Mouse (Mus musculus) CD4-positive naive resting alpha-beta T cell, adult 76 days (primary cell): ENCODE results near the gene Dguok. TPM values are rescaled to one million over a fixed set of nuclear protein-coding genes. Genes with fewer than 3 reads are reported as not detected.

Source experiments
- total RNA-seq: library from RNA; stranded (reverse); gene quantifications from one replicate; pipeline ENCODE4 v1.2.4, GENCODE M21; 2023

The Dguok gene
- 39.9 TPM for total RNA-seq

DNA sequence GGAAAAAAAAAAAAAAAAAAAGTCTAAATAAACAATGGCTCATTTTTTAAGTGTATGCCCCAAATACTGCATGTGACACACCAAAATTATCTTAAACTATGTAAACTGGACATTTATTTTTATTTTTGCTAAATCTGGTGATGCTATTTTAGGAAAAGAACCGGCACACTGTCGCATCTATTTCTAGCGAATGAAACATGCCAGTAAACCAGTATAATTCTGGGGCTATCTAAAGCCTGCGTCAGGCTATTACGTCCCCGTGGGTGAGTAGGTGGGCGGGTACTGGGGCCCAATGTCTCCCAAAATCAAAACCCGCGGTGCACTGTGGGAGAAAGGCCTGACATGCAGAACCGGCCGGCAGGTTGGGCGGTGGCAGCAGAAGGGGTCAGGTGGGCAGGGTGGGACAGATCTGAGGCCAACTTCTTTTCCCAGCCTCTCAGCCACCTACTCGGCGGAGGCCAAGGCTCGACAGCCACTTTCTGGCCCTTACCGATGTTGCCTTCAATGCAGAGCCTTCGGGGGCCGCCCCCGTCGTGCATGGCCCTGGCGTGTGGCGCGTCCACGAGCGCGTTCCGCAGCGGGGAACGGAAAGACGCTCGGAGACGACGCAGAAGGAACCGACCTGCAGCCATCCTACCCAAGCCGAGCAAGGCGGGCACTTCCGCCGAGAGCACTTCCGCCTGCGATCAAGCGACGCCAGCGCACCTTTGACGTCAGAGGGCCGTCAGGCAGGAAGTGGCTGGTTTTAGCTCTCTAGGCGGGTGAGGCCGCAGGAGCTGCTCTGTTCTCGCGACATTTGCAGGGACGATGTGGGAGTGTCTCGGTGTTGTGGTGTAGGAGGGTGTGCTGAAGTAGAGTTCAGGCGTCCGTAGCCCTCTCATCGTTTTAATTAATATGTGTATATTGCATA lies at the start of gene Dguok:
Gene Dguok, minus strand, starts transcription at position 712 of the 910 bp plus-strand sequence.

DNA sequence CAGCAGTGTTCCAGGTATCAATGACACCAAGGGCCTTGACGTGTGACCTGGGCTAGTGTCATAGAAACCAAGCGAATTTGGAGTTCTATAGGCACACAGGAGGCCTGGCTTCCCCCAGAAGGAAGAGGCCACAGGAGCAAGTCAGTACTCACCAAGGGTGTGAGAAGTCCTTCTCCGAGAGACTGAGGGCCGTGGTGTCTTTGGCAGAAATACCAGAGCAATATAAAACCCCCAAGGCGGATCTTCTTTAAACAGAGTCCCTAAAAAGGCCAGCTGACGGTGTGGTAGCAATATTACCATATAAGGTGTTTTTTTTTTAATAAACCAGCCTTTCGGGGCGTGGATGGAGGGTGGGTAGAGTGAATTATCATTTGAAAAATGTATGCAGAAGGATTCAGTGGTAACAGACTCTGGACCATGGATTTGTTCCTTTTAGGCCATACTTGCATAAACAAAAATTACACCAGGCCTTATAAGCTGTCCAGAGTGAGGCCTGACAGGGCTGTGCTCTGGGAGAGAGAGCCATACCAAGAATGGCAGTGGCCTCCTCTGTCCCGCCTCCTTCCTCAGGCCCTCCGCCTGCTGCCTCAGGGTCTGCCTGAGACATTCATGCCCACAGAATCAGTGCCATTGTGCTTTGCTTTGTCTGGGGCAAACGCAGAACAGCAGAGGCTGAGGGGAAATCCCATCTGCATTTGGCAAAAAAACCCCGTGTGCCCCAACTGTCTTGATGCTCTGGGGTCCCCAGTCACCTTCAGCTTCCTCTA lies 29.4 kb upstream of the Dguok start, which contains the start of gene Actg2:
Gene Actg2, minus strand, starts transcription at position 238 of the 767 bp plus-strand sequence.

DNA sequence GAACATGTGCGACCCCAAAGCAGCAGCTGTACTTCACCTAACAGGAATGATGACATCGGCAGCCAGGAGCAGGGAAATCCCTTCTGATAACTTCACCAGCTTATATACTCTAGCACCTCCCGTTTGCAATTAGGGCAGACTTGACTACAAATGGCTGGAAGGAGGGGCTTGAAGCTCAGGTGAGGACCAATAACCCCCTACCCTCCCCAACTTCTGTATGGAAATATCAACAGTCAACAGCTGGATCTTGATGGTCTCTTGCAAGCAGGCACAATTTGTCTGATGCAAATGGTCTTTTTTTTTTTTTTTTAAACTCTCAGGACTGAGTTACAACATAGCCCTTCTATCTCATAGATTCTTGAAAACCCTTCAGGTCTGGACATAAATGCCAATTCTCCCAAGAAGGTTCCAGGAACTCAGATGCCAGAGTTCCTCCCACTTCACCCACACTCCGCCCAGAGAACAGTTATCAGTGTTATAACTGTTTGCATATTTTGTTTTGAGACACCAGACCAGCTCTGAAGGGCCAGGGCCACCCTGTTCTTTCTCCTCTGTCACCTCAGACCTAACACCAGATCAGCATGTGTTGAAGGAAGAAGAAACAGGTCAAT lies 47.6 kb downstream of the Dguok start, which contains the start of gene Tet3:
Gene Tet3, minus strand, starts transcription at position 51 of the 611 bp plus-strand sequence.

Other genes with a start within 250 kb of the Dguok start
- 44.9 TPM for gene Mthfd2, start 181.1 kb downstream of the Dguok start, total RNA-seq
- 112 TPM for gene Mob1a, start 181.0 kb downstream of the Dguok start, total RNA-seq
- 27.1 TPM for gene Bola3, start 157.8 kb downstream of the Dguok start, total RNA-seq
- 152 TPM for gene Tet3, start 47.9 kb downstream of the Dguok start, total RNA-seq
- not detected for gene Actg2, start 29.3 kb upstream of the Dguok start, total RNA-seq
- 19.0 TPM for gene Stambp, start 65.8 kb upstream of the Dguok start, total RNA-seq
- gene Clec4f, start 149.2 kb upstream of the Dguok start, total RNA-seq, result not detected
- gene Cd207, start 170.9 kb upstream of the Dguok start, total RNA-seq, result not detected
- gene Vax2, start 204.3 kb upstream of the Dguok start, total RNA-seq, result not detected
- gene Atp6v1b1, start 236.0 kb upstream of the Dguok start, total RNA-seq, result not detected